Mouse (Mus musculus): ENCODE data around the gene Ctso.
A peak's percentile ranks its signal among the peaks of the same experiment; 100 is the strongest.

DNA sequence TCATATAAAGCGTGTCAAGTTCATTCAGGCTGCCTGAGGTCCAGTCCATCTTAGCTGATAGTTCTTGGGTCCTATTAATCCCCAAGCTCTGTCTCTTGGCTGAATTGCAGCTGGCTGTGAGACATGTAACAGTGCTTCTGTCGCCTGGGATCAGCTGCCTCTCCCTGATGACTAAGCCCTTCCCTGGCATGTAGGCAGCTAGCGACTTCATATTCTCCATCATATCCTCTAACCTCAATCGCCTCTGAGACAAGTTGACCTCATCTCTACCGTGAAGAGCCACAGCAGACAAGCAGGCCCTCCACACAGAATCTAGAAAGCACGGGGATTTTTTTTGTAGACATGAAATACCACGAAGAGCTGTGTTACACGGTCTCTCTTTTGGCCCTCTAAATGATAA lies 14.2 kb upstream of the Ctso start:
- TF ChIP-seq TCF12 (IDR thresholded peaks at IDR 0.05; ENCODE audit: insufficient read depth, poor library complexity, severe bottlenecking) (no peak), MAX (IDR thresholded peaks at IDR 0.05; ENCODE audit: low read depth) (no peak), REST (IDR thresholded peaks at IDR 0.05; ENCODE audit: insufficient read depth, insufficient read length) (no peak), POLR2A (IDR thresholded peaks at IDR 0.05; ENCODE audit: insufficient read length, low read depth) (peak; percentile 15), E2F4 (IDR thresholded peaks at IDR 0.05; ENCODE audit: insufficient read depth) (no peak), MYOG (IDR thresholded peaks at IDR 0.05; ENCODE audit: control insufficient read depth in 1 of 3, insufficient read depth in 1 of 3, insufficient read length in 2 of 3, low read depth in 2 of 3) (peak in 2 of 3 experiments; percentile 67 to 72), POLR2AphosphoS2 (IDR thresholded peaks at IDR 0.05; ENCODE audit: insufficient read length, low read depth) (no peak), CEBPB (IDR thresholded peaks at IDR 0.05; ENCODE audit: insufficient read depth, poor library complexity, severe bottlenecking) (no peak)

Measured in myocyte (in vitro differentiated cells).